Mouse (Mus musculus): ENCODE measurements around the gene Diras2.
A peak's percentile ranks its signal among the peaks of the same experiment; 100 is the strongest.

The Diras2 gene

GRCm38 (mm10) chr13:52552822-52553477, 21.9 kb upstream of the Diras2 start:
- DNase-seq (ENCODE audit: low read depth in 1 of 2, low spot score in 2 of 2), result no peak

- no peak for DNase-seq (ENCODE audit: low read depth in 1 of 2, low spot score in 2 of 2)
These were observed 20.2 kb upstream of the Diras2 start for GRCm38 (mm10) chr13:52551275-52551674.

DNA sequence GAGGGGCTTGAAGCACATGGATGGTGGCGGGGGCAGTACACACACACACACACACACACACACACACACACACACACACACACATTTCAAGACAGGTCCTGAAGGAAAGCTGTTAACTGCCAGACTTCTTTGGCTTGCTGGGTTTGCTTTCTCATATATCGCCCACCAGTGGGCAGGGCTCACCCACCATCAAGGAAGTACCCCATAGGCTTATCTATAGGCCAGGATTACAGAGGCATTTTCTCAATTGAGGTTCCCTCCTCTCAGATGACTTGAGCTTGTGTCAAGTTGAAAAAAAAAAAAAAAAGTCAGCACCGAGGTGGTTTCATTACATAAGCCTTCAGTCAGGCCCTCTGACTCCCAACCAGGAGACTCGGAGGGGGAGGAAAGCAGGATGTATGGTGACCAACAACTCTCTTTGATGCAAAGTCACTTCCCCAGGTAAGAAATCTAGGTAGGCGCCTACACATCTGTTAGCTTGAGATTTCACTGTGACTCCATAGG, 19.7 kb upstream of the Diras2 start:
- DNase-seq (ENCODE audit: low read depth in 1 of 2, low spot score in 2 of 2), result no peak

GRCm38 (mm10) chr13:52546288-52546687, 15.2 kb upstream of the Diras2 start:
- no peak for DNase-seq (ENCODE audit: low read depth in 1 of 2, low spot score in 2 of 2)

- DNase-seq (ENCODE audit: low read depth in 1 of 2, low spot score in 2 of 2), result no peak
These were observed 11.6 kb upstream of the Diras2 start for GRCm38 (mm10) chr13:52542636-52543035.

GRCm38 (mm10) chr13:52542036-52542526, 11.0 kb upstream of the Diras2 start:
- no peak for DNase-seq (ENCODE audit: low read depth in 1 of 2, low spot score in 2 of 2)

DNA sequence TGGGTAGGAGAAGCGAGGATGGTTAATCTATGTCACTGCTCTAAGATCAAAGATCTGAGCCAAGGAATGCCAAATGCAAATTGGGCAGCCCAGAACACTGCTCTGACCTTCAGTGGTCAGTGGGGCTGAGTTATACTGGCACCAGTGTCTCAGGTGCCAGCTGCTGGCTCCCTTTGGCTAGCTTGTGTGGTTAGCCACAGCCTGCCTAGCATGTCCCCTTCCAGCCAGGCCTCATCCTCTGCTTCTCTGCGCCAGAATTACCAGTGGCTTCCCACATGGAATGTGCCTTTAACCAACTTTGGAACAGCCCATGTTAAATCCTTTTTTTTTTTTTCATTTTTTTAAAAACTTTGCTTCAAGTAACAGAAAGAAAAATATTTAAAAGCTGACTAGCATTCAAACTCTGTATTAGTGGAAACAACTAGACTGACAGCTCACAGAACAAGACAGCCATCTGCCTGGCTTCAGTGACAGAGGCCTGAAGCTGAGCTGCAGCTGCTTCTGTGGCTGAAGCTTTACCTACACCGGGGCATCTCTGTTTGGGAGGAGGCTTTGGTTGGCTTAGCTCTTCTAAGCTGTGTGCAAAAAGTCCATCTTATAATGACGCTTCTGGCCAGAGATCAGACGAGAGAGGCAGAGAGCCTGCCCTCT, 10.4 kb upstream of the Diras2 start:
- no peak for DNase-seq (ENCODE audit: low read depth in 1 of 2, low spot score in 2 of 2)

DNA sequence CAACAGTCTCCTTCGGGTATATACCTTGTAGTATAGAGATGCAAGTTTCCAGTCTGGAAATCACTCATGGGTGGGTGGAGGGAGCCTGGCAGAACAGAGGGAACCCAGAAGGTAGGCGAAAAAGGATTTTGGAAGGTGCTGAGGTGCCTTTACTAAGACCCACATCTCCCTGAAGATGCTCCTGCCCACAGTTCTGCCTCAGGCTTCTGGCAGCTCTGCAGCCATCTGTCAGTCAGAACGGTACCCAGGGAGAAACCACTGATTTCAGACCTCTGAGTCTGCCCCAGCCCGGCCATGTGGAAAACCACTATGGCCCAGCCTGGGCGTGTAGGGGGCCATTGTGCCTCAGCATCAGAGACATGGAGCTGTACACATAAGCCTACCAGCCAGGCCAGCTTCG, 8.4 kb upstream of the Diras2 start:
- DNase-seq (ENCODE audit: low read depth in 1 of 2, low spot score in 2 of 2), result no peak

DNA sequence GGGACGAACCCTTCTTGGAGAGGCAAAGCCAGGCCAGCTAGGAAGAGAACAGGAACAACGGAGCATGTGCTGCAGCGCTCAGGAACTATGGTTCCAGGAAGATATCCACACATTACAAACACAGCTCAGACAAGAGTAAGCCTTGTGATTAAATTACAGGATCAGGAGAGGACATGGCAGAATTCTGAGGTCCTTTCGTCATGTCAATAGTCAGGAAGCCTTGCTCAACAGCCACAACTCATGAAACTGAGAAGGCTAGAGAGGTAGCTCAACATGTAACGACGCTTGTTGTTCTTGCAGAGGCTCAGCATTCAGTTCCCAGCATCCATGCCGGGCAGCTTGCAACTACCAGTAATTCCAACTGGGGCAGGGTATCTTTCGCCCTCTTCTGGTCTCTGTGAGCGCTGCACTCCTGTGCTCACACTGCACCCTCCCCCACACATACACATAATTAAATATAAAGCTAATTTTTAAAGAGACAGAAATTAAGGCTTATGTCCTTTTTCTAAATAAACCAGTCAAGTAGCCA, 7.6 kb upstream of the Diras2 start:
- DNase-seq (ENCODE audit: low read depth in 1 of 2, low spot score in 2 of 2), result no peak

DNA sequence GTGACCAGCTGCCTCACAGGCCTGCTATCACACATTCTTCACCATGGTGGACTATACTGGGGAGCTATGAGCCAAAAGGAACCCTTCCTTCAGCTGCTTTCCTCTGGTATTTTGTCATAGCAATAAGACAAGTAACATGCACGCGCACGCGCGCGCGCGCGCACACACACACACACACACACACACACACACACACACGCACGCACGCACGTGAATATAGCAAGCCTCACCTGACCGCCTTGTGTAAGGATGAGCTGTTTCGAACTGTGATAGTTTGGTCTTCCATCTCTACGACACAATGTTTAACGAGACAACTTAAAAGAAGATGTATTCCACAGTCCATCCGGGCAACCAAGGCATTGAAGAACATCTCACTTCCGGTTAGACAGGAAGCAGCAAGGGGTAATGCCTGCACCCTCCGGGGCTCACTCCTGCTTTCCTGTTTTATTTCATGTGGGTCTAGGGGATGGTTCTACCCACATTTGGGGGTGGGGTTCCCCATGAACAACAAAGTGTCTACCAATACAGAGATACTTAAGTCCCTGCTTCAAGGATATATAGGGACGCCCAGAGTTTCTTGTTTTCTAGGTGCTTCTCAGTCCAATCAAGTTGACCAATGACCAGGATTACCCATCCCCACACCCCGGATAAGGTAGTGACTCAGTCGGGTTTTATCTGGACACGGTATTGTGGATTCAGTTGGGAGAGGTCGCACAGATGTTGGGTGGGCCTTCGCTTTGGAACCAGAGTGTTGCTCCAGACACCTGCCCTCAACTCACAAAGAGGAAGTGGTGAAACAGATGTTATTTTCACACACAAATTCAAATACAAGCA, 6.9 kb upstream of the Diras2 start:
- no peak for DNase-seq (ENCODE audit: low read depth in 1 of 2, low spot score in 2 of 2)

- no peak for DNase-seq (ENCODE audit: low read depth in 1 of 2, low spot score in 2 of 2)
These were observed 4.5 kb upstream of the Diras2 start for GRCm38 (mm10) chr13:52535542-52535941.

GRCm38 (mm10) chr13:52533644-52534043, 2.6 kb upstream of the Diras2 start:
- no peak for DNase-seq (ENCODE audit: low read depth in 1 of 2, low spot score in 2 of 2)

DNA sequence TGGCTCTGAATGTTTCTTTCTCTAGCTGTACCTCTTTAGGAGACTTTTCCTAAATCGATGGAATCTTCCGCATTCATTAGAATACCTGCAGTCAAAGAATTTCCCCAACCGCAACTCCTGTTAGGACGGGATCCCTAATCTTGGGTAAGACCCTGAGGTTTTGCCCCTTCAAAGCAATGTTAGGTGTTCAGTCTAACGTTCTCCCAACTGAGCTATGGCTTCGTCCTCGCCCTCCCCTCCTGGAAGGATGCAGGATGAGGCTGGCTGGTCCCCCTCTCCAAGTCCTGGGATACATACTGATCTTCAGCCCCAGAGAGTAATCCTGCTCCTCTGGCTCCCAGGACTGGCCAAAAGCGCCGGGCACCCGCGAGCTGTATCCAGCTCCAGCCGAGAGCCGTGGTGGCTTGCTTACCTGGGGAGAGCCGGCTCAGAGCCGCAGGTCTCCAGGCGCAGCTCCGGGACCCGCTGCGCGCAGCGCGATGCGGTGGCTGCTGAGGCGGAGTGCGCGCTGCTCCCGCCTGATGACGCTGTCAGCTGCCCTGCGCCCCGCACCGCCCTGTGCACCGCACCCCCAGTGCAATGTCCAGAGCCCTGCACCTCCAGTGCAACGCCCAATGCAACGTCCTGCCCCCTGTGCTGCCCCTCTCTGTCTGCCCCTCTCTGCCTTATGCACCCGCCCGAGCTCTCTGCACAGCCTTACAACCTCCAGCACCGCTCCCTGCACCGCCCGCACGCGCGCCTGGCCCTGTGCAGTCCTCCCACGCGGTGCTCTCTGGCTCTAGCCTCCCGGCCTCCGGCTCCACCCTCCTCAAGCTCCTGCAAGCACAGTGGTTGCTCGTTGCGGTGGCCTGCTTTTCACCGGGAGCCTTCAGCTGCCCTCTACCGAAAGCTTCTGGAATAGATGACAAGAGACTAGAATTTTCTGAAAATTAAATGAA, 802 bp downstream of the Diras2 start:
- peak in 1 of 2 experiments; percentile 19 for DNase-seq (ENCODE audit: low read depth in 1 of 2, low spot score in 2 of 2)

DNA sequence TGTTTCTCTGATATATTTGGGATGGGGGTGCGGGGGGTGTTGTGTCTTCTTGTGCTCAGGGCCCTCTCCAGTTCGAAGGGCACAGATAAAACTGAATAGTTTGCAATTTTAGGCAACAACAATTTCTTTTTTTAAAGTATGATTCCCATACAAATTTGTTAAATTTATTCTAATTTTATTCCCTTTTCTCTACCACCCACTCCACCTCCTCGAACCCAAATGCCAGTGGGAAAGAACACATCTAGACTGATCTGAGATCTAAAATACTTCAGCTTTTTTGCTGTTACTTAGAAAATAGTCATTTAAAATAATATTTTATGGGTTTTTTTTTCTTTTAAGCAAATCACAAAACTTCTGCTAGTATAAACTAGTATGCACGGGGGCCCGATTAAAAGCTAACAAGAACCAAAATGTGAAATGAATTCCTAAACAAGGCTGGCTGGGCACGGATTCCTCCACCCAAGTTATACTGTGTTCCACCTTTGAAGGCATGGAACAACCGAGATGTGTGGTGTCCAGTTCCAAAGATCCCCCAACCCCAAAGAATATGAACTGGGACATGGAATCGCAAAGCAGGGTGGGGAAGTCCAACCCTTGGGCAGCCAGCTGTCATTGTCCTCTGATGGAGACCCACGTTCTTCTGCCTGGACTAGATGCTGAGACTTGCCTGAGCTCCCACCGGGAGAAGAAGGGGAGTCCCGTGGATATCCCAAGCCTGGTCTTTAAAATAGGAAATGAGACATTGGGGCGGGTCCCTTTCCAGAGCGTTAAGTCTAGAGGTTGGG, 1.7 kb downstream of the Diras2 start:
- DNase-seq (ENCODE audit: low read depth in 1 of 2, low spot score in 2 of 2), result no peak

- no peak for DNase-seq (ENCODE audit: low read depth in 1 of 2, low spot score in 2 of 2)
These were observed 2.3 kb downstream of the Diras2 start for GRCm38 (mm10) chr13:52528786-52529185.

GRCm38 (mm10) chr13:52528281-52528680, 2.8 kb downstream of the Diras2 start:
- no peak for DNase-seq (ENCODE audit: low read depth in 1 of 2, low spot score in 2 of 2)

DNA sequence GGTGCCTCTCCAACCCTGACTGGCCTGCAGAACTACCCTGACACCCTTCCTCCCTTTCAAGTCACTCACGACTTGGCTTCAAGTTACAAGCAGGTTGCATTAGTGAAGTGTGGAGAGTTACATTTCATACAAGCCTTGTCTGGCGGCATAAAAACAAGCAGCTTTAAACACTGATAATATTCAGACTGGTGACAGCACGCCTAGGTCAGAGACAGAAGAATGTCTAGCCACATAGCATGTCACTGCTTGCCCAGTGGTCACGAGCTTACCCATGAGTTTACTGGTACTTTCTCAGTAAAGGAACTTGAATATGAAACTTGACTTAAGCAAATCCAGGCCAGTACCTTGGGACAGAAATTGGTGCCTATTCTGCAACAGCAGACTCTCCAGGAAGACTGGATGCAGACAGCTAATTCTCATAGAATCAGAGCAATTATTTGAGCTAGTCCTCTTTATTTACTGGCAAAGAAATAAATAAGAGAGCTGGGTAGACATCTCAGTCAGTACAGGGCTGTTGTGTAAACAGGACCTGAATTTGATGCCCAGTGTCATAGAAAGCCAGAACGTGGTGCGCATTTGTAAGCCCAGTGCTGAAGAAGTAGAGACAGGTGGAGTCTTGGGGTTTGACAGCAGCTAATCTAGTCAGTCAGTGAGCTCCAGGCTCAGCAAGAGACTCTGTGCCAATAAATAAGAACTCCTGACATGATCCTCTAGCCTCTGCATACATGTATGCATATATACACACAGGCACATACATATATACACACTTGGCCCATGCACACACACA, 4.6 kb downstream of the Diras2 start:
- DNase-seq (ENCODE audit: low read depth in 1 of 2, low spot score in 2 of 2), result no peak

DNA sequence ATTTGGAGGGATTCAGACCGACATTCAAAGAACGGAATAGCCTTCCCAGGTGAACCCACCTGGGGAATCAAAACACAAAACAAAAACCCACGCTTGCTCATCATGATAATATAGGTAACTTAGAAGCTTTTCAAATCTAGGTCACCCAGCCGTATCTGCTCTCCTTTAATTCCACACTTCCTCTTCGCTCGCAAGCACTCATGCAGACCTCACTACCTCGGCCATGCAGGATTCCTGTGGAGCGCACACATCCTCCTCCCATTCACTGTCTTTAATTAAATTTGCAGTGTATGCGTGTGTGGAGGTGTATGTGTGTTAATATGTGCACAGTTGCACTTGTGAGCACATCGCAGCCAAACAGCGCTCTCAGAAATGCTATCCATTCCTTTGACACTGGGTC, 6.8 kb downstream of the Diras2 start:
- no peak for DNase-seq (ENCODE audit: low read depth in 1 of 2, low spot score in 2 of 2)

GRCm38 (mm10) chr13:52521176-52521575, 9.9 kb downstream of the Diras2 start:
- DNase-seq (ENCODE audit: low read depth in 1 of 2, low spot score in 2 of 2), result no peak
